Comparison of ENCODE assay signal across 17 mouse cellular contexts in genomic region chr14:24745730-24746129, GRCm38 (mm10).
DNase-seq lines count a peak whose midpoint lies in the region; ATAC-seq and TF ChIP-seq lines count a peak whose summit lies in the region.
"Had no signal": no experiment of that assay in that cellular context is flagged by ENCODE, and none has a peak within 500 bp of the region (broad histone marks: within the 10 kb centered on the region; RNA-seq: fewer than 3 reads in every experiment).

No protein-coding gene starts in this region.

- no peaks in the 10 kb centered on the region for H3K9me3 ChIP-seq in heart, postnatal 0 days (replicated peaks; ENCODE audit: control insufficient read depth, low read length)
- H3K9me3 ChIP-seq: forebrain, embryonic 12.5 days; hindbrain, embryonic 15.5 days; limb, embryonic 12.5 days; midbrain, embryonic 10.5 days; neural tube, embryonic 13.5 days had no signal

- intact Hi-C loops in heart, postnatal 14 days (cut with DNase I) = loop anchor here (2.0 kb wide), 1 partner anchor 33 kb away; no protein-coding TSS in a partner anchor
- intact Hi-C loops in gastrocnemius, postnatal 14 days (cut with DNase I; ENCODE audit: low total_unique reads) = no loop called here

- ATAC-seq in heart, postnatal 0 days (ENCODE audit: insufficient read depth, low read depth) = no peak

- H3K4me1 ChIP-seq in heart, postnatal 0 days (ENCODE audit: control insufficient read depth, insufficient read depth) = peaks cover 42% of the 10 kb centered on the region

- H3K27ac ChIP-seq in heart, postnatal 0 days (ENCODE audit: low read depth) = peak overlapping the region; percentile 26; the same call in 1 of the 2 replicates
- H3K27ac ChIP-seq: forebrain, embryonic 12.5 days; hindbrain, embryonic 15.5 days; left cerebral cortex, adult 2 months; limb, embryonic 12.5 days; midbrain, embryonic 10.5 days; neural tube, embryonic 13.5 days had no signal

- no peak for TF ChIP-seq EP300 in heart, postnatal 0 days (IDR thresholded peaks at IDR 0.05; ENCODE audit: low read depth)

- TF ChIP-seq CTCF in heart, postnatal 0 days (IDR thresholded peaks at IDR 0.05; ENCODE audit: low read depth) = no peak

- no peaks in the 10 kb centered on the region for H3K27me3 ChIP-seq in heart, postnatal 0 days (ENCODE audit: control insufficient read depth, insufficient read depth, low read length)
- H3K27me3 ChIP-seq: forebrain, embryonic 12.5 days; hindbrain, embryonic 15.5 days; limb, embryonic 12.5 days; neural tube, embryonic 13.5 days had no signal

- no peaks in the 10 kb centered on the region for H3K36me3 ChIP-seq in heart, postnatal 0 days (replicated peaks; ENCODE audit: control insufficient read depth, insufficient read depth, low read length)
- H3K36me3 ChIP-seq: forebrain, embryonic 12.5 days; hindbrain, embryonic 15.5 days; limb, embryonic 12.5 days; midbrain, embryonic 10.5 days; neural tube, embryonic 13.5 days had no signal

- H3K4me3 ChIP-seq in heart, postnatal 0 days (ENCODE audit: low read depth, low read length) = no peak overlapping the region
- H3K4me3 ChIP-seq: forebrain, embryonic 12.5 days; hindbrain, embryonic 15.5 days; left cerebral cortex, adult 2 months; limb, embryonic 12.5 days; midbrain, embryonic 10.5 days; neural tube, embryonic 13.5 days had no signal

- H3K4me2 ChIP-seq in heart, postnatal 0 days (ENCODE audit: low read depth, low read length) = peak overlapping the region; percentile 17; the same call in 1 of the 2 replicates
- H3K4me2 ChIP-seq: forebrain, embryonic 12.5 days; hindbrain, embryonic 15.5 days; limb, embryonic 12.5 days; neural tube, embryonic 13.5 days had no signal

- peak; percentile 48 to 51 for DNase-seq in heart, adult 18-20 months
- DNase-seq in heart, postnatal 14 days = no peak
- peak; percentile 7 for DNase-seq in urinary bladder, postnatal 14 days (ENCODE audit: low spot score)
- no peak for DNase-seq in urinary bladder, postnatal 4 days (ENCODE audit: low spot score in 2 of 2)
- peak; percentile 42 for DNase-seq in heart, postnatal 0 days (ENCODE audit: low spot score)
- DNase-seq in gastrocnemius, postnatal 14 days = no peak
- no peak for DNase-seq in spleen, postnatal 10 days (ENCODE audit: low spot score in 2 of 2)
- DNase-seq in ovary, postnatal 14 days (ENCODE audit: low spot score) = no peak
- DNase-seq: cerebellum, adult 2 months; embryo, embryonic 11 days; kidney, adult 11 months had no signal

- WGBS in heart, postnatal 0 days = 0% methylated on average over 3 of the region's 3 CpGs

- no peak overlapping the region for H3K9ac ChIP-seq in heart, postnatal 0 days (replicated peaks; ENCODE audit: low read depth, low read length)
- H3K9ac ChIP-seq: forebrain, embryonic 12.5 days; hindbrain, embryonic 15.5 days; limb, embryonic 12.5 days; neural tube, embryonic 13.5 days had no signal

Comparison
In these comparisons a context has a peak if more than half of its experiments do, and no peak if none do; other contexts are left out.
1. DNase-seq: peak in heart, adult 18-20 months (2 of 2), urinary bladder, postnatal 14 days (single experiment) and heart, postnatal 0 days (single experiment); none in heart, postnatal 14 days (0 of 2), urinary bladder, postnatal 4 days (0 of 2), gastrocnemius, postnatal 14 days (single experiment), spleen, postnatal 10 days (0 of 2) and ovary, postnatal 14 days (single experiment).